Mouse (Mus musculus) embryonic facial prominence, embryonic 13.5 days (tissue): ENCODE data around the gene Hoxb5. TPM values are rescaled to one million over a fixed set of nuclear protein-coding genes. Genes with fewer than 3 reads are reported as not detected.

Source experiments
- ATAC-seq: fragments of 200-750 bp; cut with Nextera tagmentation; 2 replicates; pipeline ENCODE4 v1.8.0; 2017; ENCODE audit warnings: low read depth; ENCODE audit not compliant: insufficient number of reproducible peaks, insufficient read depth, low FRiP score, low TSS enrichment
- H3K27ac ChIP-seq: fragments of 300-500 bp; sonication (generic); 2 replicates; pipeline ENCODE4 v1.5.1; 2015; ENCODE audit warnings: moderate library complexity, mild to moderate bottlenecking, inconsistent platforms
- H3K27me3 ChIP-seq: fragments of 300-500 bp; sonication (generic); 2 replicates; pipeline ENCODE4 v1.6.1; 2015; ENCODE audit warnings: mild to moderate bottlenecking, inconsistent platforms
- H3K36me3 ChIP-seq: fragments of 300-500 bp; sonication (generic); 2 replicates; pipeline ENCODE4 v1.6.1; 2015; ENCODE audit warnings: mild to moderate bottlenecking, inconsistent platforms
- H3K4me1 ChIP-seq: fragments of 300-500 bp; sonication (generic); 2 replicates; pipeline ENCODE4 v1.6.1; 2015; ENCODE audit warnings: inconsistent platforms
- H3K4me2 ChIP-seq: fragments of 300-500 bp; sonication (generic); 2 replicates; pipeline ENCODE4 v1.6.1; 2015; ENCODE audit warnings: moderate library complexity, mild to moderate bottlenecking, inconsistent platforms
- H3K4me3 ChIP-seq: fragments of 300-500 bp; sonication (generic); 2 replicates; pipeline ENCODE4 v1.5.1; 2015; ENCODE audit warnings: mild to moderate bottlenecking, inconsistent platforms
- H3K9ac ChIP-seq: fragments of 300-500 bp; sonication (generic); 2 replicates; pipeline ENCODE4 v1.6.1; 2015; ENCODE audit warnings: mild to moderate bottlenecking, inconsistent platforms
- H3K9me3 ChIP-seq: fragments of 300-500 bp; sonication (generic); 2 replicates; pipeline ENCODE4 v1.6.1; 2016; ENCODE audit warnings: inconsistent platforms
- WGBS: fragments of 180-500 bp; shearing (Covaris S2); methylation state at CpG from one replicate; pipeline ENCODE4 v1.1.7; 2015; ENCODE audit warnings: mixed read lengths; 5-methylcytosine and 5-hydroxymethylcytosine counted together
- polyA plus RNA-seq: library from polyadenylated mRNA; unstranded; fragments of >200 nt; fragmentation: Nextera tagmentation; extraction: Ambion mirVana; gene quantifications from 2 replicates; pipeline ENCODE4 v1.2.1, GENCODE M21; 2015

The Hoxb5 gene
- polyA plus RNA-seq, 1 experiment from 2014 or later: 6.0 TPM

DNA sequence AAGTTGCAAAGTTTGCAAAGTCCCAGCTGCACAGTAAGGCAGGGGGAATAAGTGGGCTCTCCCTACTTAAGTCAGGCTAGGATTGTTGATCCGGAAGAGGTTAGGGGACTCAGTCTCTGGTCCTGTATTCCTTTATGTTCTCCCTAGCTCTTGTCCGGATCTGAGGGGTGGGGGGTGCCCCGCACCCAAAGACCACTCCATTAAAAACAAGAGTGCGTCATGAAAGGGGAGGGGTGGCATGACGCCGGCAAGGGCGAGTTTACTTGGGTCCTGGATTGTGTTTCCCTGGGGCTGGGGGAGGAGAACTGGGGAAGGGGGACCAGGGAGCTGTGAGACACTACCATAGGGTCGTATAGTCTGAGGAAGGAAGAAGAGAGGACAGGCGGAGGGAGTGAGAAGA lies 3.4 kb upstream of the Hoxb5 start:
- no peaks in the 10 kb centered on the region for H3K36me3 ChIP-seq
- no peak overlapping the region for H3K4me2 ChIP-seq
- peaks cover 100% of the 10 kb centered on the region for H3K27me3 ChIP-seq
- no peak for ATAC-seq
- peaks cover 8% of the 10 kb centered on the region; the same call in 1 of the 2 replicates for H3K4me1 ChIP-seq
- no peak overlapping the region for H3K9ac ChIP-seq
- WGBS: 2% methylated on average over 9 of the region's 9 CpGs
- H3K9me3 ChIP-seq: no peaks in the 10 kb centered on the region
- no peak overlapping the region for H3K4me3 ChIP-seq
- H3K27ac ChIP-seq: no peak overlapping the region

DNA sequence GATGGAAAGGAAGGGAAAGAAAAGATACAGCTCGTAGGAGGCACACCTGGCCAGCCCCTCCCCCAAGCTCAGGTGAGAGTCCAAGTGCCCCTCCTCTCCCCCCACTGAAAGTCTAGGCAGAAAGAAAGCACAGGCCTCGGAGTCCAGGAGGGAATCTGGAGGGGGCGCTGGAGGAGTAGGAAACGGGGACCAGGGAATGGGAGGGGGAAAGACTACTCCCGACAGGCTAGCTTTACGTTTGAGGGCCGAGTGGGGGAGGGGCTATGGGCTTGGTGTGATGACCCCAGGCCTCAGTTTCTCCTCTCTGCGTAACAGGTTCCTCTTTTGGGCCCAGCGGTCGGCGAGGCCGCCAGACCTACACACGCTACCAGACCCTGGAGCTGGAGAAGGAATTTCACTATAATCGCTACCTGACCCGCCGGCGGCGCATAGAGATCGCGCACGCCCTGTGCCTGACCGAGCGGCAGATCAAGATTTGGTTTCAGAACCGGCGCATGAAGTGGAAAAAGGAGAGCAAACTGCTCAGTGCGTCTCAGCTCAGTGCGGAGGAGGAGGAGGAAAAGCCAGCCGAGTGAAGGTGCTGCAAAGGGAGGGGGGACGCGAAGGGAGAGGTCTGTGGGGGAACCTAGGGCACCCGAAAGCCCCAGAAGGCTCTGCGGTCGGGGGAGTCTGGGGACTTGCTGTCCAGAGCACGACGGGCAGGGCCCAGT lies 2.6 kb upstream of the Hoxb5 start:
- H3K4me1 ChIP-seq: peaks cover 8% of the 10 kb centered on the region; the same call in 1 of the 2 replicates
- no peak for ATAC-seq
- 1% methylated on average over 35 of the region's 35 CpGs for WGBS
- H3K27me3 ChIP-seq: peaks cover 100% of the 10 kb centered on the region
- H3K9me3 ChIP-seq: no peaks in the 10 kb centered on the region
- H3K4me2 ChIP-seq: no peak overlapping the region
- H3K4me3 ChIP-seq: no peak overlapping the region
- no peaks in the 10 kb centered on the region for H3K36me3 ChIP-seq
- no peak overlapping the region for H3K9ac ChIP-seq
- H3K27ac ChIP-seq: no peak overlapping the region

DNA sequence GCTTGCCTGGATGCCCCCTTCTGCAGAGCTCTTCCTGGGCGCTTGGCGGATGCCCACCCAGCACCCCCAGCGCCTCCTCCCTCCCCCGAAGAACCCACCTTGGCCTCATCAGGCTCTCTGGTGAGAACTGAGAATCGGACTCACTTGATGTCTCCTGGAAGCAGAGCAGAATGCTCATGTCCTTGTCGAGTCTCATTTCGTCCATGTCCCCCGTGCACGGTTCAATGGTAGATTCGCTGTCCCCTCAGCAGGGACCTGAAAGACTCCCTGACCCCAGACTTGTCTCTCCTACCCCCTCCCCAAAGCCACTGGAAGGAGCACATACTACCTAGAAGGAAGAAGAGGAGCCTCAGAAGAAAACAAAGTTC lies 2.1 kb upstream of the Hoxb5 start:
- no peak for ATAC-seq
- Histone ChIP-seq H3K27ac (no peak overlapping the region), H3K9me3 (no peaks in the 10 kb centered on the region), H3K4me2 (no peak overlapping the region), H3K4me3 (no peak overlapping the region), H3K27me3 (peaks cover 100% of the 10 kb centered on the region), H3K4me1 (peaks cover 8% of the 10 kb centered on the region; the same call in 1 of the 2 replicates), H3K36me3 (no peaks in the 10 kb centered on the region), H3K9ac (no peak overlapping the region)
- WGBS: 3% methylated on average over 10 of the region's 10 CpGs

DNA sequence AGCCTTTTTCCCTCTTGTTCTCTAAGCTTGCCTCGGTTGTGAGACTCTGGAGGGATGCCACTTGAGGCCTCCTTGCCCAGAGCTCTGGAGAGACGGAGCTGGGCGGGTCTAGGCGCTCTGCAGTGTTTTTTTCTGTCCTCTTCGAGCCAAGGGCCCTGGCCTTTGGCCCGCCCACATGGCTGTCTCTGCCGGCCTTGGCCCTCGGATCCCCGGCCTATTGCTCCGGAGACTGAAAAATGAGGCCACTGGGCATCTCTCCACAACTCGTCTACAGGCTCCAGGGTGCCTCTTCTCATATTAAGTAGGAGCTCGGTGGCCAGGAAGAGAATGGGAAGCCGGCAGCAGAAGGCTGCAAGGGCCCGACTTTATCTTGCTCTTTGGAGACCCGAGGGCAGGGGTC lies 1.3 kb upstream of the Hoxb5 start:
- no peak overlapping the region for H3K4me3 ChIP-seq
- no peaks in the 10 kb centered on the region for H3K9me3 ChIP-seq
- no peak overlapping the region for H3K27ac ChIP-seq
- no peaks in the 10 kb centered on the region for H3K36me3 ChIP-seq
- H3K4me1 ChIP-seq: peaks cover 8% of the 10 kb centered on the region; the same call in 1 of the 2 replicates
- H3K27me3 ChIP-seq: peaks cover 100% of the 10 kb centered on the region
- 1% methylated on average over 15 of the region's 15 CpGs for WGBS
- H3K4me2 ChIP-seq: no peak overlapping the region
- ATAC-seq: no peak
- H3K9ac ChIP-seq: no peak overlapping the region

DNA sequence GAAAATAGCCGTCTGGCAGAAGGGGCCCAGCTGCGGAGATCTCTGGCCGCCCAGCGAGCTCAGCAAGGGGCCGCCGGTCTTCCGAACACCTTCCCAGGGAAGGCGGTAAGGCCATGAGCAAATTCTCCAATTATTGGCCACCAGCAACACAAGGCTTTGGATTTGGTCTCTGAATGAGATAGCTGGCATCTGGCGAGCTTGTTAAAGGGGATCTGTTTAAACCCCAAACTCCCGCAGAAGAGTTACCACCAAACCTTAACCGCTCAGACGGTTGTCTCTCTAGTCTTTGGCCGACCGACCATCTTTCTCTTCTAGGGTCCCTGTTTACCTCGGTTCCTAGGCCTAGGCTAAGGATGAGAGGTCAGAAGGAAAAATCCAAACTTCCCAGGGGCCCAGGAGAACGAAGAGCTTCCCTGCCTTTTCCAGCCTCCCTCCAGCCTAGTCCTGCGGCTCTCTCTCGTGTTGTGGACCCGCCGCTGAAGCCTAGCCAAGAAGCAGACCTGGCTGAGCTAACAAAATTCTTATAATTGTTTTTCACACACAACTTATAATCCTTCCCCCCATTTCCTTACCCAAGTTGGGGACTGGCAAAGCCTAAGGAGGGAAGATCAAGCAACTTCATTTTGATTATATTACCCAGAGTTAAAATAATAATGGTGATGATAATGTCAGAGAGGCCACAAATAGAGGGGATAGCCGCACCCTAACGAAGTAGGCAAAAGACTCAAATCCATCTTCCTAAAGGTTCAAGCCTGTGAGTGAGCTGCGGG lies 570 bp upstream of the Hoxb5 start:
- H3K36me3 ChIP-seq: no peaks in the 10 kb centered on the region
- peaks cover 8% of the 10 kb centered on the region; the same call in 1 of the 2 replicates for H3K4me1 ChIP-seq
- H3K9ac ChIP-seq: no peak overlapping the region
- H3K9me3 ChIP-seq: no peaks in the 10 kb centered on the region
- H3K27ac ChIP-seq: no peak overlapping the region
- WGBS: 6% methylated on average over 23 of the region's 23 CpGs
- H3K4me3 ChIP-seq: no peak overlapping the region
- peaks cover 100% of the 10 kb centered on the region for H3K27me3 ChIP-seq
- no peak overlapping the region for H3K4me2 ChIP-seq
- ATAC-seq: no peak

DNA sequence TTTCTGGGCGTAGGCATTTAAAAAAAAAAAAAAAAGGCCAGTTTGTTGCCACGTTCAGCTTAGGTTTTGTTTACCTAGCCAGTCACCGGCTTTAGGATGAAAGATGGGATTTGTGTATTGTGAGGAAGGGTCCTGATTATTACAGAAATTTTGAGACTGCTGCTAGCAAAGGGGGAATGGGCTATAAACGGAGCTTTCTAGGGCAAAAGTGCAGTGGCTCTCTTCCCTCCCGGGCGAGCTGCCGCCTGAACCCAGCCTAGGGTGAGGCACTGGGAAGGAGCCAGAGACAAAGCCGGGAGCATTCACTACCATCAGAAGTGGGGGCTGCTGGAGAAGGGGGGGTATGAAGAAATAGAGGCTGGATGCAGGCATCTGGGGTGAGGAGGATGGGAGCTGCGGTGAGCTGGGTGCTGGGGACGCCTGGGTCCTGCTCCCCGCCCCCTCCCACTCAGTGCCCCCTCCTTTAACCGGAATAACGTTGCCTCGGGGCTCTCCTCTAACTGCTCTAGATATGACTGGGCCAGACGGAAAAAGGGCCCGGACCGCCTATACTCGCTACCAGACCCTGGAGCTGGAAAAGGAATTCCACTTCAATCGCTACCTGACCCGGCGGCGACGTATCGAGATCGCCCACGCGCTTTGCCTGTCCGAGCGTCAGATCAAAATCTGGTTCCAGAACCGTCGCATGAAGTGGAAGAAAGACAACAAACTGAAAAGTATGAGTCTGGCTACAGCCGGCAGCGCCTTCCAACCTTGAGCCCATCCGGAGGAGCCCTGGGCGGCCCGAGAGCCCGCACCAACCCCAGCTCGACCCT lies 1.5 kb downstream of the Hoxb5 start:
- H3K36me3 ChIP-seq: no peaks in the 10 kb centered on the region
- peaks cover 100% of the 10 kb centered on the region for H3K27me3 ChIP-seq
- no peak overlapping the region for H3K9ac ChIP-seq
- no peak overlapping the region for H3K4me3 ChIP-seq
- no peak for ATAC-seq
- no peaks in the 10 kb centered on the region for H3K9me3 ChIP-seq
- H3K4me2 ChIP-seq: no peak overlapping the region
- H3K27ac ChIP-seq: no peak overlapping the region
- H3K4me1 ChIP-seq: 0 out of 2 replicates have a peak, but pooled peaks cover 3% of the 10 kb centered on the region
- under 1% methylated on average over 38 of the region's 38 CpGs for WGBS

DNA sequence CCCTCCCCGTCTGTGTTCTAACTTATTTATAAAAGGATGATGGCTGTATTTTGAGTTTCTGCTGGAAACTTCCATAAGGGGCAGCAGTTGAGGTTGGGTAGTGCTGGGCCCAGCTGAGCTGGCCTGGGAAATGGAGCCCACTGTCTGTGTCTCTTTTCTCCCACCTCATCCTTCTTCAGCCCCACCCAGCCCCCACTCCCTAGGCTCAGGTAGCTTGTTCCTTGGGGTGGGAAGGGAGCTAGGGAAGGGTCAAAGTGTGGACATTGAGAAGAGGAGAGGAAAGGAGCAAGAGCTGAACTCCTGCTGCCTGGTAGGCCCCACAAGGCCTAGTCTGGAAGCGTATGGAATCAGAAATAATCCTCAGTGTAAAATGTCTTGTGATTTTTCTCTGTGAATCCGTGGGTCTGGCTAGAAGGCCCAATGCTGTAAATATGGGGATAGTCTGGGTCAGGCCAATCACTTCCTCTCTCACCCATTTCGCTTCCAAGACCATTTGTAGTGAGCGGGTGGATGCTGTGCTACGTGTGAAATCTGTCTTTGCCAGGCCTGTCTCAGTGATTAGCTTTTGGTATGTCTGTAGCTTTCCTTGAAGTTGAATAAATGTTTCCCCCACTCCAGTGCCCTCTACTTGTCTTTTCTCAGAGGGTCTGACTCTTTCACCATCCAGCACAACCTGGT lies 2.5 kb downstream of the Hoxb5 start:
- Histone ChIP-seq H3K9ac (no peak overlapping the region), H3K27ac (no peak overlapping the region), H3K4me2 (no peak overlapping the region), H3K36me3 (no peaks in the 10 kb centered on the region), H3K9me3 (no peaks in the 10 kb centered on the region), H3K27me3 (peaks cover 100% of the 10 kb centered on the region), H3K4me3 (no peak overlapping the region), H3K4me1 (0 out of 2 replicates have a peak, but pooled peaks cover 3% of the 10 kb centered on the region)
- ATAC-seq: no peak
- WGBS: 20% methylated on average over 6 of the region's 6 CpGs

DNA sequence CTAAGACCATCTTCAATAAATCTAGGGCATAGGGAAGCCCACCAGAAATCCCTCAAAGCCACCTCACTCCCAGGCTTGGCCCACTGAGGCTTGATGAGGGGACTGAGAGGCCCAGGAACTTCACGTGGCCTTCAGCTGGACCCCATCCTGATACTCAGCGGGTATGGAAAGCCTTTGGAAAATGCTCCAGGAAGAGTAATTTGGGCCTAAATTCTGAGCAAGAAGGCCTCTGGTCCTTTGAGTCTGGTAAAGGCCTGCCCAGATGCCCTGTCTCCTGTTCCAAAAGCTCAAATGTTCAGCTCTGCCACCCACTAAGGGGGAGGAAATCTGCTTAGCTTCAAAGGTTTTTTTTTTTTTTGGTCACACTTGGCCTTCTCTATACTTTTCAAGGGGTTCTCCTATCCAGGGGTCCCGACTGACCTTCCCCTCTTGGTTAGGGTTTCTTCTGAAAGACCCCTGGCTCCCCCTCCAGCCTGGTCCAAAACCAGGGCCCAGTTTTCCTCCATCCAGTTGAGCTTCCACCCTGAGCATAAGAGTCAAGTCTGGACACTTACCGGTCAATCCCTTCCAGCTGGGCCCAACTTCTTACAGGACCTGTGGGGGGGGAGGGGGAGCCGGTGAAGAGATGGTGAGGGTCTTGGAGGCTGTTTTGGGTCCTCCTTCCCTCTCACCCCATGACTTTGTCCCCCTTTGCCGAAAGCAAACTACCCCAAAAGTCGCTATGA lies 3.2 kb downstream of the Hoxb5 start:
- no peak for ATAC-seq
- Histone ChIP-seq H3K36me3 (no peaks in the 10 kb centered on the region), H3K4me3 (no peak overlapping the region), H3K27ac (no peak overlapping the region), H3K4me2 (no peak overlapping the region), H3K27me3 (peaks cover 100% of the 10 kb centered on the region), H3K9me3 (no peaks in the 10 kb centered on the region), H3K9ac (no peak overlapping the region), H3K4me1 (0 out of 2 replicates have a peak, but pooled peaks cover 3% of the 10 kb centered on the region)
- WGBS: 7% methylated on average over 7 of the region's 7 CpGs

DNA sequence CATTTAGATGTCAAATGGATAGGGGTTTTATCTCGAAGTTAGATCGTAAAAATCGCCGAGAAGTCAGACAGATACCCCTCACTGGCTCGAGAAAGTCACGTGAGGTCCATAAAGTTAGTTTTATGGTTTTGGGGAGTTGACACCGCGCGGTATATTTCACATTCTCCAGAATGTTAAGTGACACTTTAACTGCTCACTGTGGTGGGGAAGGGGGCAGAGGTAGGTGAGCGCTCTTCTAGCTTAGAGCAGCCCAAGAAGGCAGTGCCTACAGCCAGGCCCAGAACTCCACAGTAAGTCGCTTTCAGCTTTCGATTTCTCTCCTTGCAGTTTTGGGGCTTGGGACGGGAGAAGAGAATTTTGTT lies 3.8 kb downstream of the Hoxb5 start:
- no peak for ATAC-seq
- H3K27me3 ChIP-seq: peaks cover 100% of the 10 kb centered on the region
- no peak overlapping the region for H3K27ac ChIP-seq
- no peak overlapping the region for H3K4me3 ChIP-seq
- no peak overlapping the region for H3K9ac ChIP-seq
- 0 out of 2 replicates have a peak, but pooled peaks cover 3% of the 10 kb centered on the region for H3K4me1 ChIP-seq
- no peaks in the 10 kb centered on the region for H3K9me3 ChIP-seq
- 3% methylated on average over 13 of the region's 13 CpGs for WGBS
- H3K36me3 ChIP-seq: no peaks in the 10 kb centered on the region
- no peak overlapping the region for H3K4me2 ChIP-seq

DNA sequence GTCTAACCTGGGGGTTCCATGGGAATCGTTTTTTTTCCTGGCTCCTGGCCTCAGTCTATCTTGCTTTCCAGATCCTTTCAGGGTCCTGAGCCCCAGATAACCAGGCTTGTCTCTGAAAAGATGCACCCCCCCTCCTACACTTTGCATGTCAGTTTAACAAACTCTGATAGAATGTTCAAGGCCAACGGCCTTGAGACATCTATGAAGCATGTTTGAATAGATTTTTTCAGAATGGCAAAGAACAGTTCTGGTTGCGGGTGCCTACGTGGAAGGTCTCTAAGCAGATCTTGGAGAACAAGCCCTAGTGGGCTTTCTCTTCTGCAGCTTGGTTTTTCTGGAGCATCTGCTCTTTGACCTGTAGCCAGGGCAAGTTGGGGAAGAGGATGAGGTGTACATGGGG lies 5.6 kb downstream of the Hoxb5 start:
- no peak for ATAC-seq
- H3K4me3 ChIP-seq: no peak overlapping the region
- H3K27ac ChIP-seq: no peak overlapping the region
- peaks cover 100% of the 10 kb centered on the region for H3K27me3 ChIP-seq
- H3K9ac ChIP-seq: no peak overlapping the region
- WGBS: 11% methylated on average over 4 of the region's 4 CpGs
- H3K4me1 ChIP-seq: no peaks in the 10 kb centered on the region
- no peak overlapping the region for H3K4me2 ChIP-seq
- no peaks in the 10 kb centered on the region for H3K36me3 ChIP-seq
- H3K9me3 ChIP-seq: no peaks in the 10 kb centered on the region

DNA sequence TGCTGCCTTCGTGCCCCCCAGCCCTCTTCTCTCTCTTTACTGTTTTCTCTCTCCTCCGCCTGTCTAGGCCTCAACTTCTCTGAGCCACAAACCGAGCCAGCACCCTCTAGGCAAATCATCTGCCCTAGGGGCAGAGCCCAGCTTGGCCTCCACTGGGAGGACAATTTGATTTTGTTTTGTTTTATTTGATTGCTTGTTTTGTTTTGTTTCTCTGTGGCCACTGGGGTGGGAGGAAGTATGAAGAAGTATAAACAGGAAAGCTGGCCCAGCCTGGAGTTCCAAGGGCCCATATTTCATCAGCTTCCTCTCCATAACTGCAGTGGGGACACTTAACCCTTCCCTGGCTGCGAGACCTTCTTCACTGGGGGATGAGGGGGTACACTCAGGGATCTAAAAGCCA lies 6.2 kb downstream of the Hoxb5 start:
- WGBS: 8% methylated on average over 4 of the region's 4 CpGs

More for the DNA sequence above, 6.2 kb downstream of the Hoxb5 start:
- no peak for ATAC-seq
- Histone ChIP-seq H3K4me2 (no peak overlapping the region), H3K4me3 (no peak overlapping the region), H3K27me3 (peaks cover 100% of the 10 kb centered on the region), H3K36me3 (no peaks in the 10 kb centered on the region), H3K9me3 (no peaks in the 10 kb centered on the region), H3K9ac (no peak overlapping the region), H3K4me1 (no peaks in the 10 kb centered on the region), H3K27ac (no peak overlapping the region)
